Mouse (Mus musculus): ENCODE measurements around the gene Dennd5a. TPM values are rescaled to one million over a fixed set of nuclear protein-coding genes. Genes with fewer than 3 reads are reported as not detected.

Gene Dennd5a
- 51.3 and 52.4 TPM in 2 replicates for polyA plus RNA-seq (2014; fragmentation: Nextera tagmentation; extraction: Ambion mirVana)

DNA sequence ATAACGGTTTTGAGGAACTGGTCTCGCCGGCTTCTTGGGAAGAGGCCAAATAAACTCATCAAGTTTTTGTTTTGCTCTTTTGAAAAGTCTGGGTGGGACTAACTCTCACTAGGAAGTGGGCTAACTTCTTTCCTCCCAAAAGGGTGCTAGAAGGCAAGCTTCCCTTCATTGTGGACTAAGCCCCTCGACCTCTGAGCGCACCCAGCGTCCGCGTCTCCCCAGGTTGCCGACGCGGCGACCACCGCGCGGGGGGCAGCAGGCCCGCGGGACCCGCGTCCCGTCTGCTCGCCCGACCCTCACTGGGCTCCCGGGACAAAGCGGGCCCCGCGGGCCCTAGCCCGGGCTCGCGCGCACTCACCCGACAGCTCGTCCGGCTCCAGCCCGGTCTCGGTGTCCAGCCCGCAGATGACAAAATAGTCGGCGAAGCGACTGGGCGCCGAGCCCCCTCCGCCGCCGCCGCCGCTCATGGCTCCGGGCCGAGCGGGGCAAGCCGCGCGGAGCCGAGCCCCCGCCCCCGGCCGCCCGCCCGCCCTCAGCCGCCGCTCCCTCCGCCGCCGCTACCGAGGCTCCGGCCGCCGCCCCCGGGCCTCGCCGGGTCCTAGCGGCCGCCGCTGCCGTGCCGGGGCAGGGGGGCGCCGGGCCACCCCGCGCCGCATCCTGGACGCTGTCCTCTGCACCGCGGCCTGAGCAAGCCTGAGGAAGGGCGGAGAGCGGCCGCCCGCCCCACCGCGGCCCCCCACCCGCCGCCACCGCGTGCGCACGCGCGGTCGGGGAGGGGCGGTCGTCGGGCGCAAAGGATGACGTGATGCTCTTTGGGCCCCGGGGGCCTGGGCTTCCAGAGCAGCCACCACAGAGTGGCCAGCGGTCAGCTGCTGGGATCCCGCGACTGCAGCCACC is at the start of gene Dennd5a:
Gene Dennd5a, minus strand, starts transcription at position 755 of the 897 bp plus-strand sequence.
- ATAC-seq (ENCODE audit: insufficient number of reproducible peaks, insufficient read depth, low FRiP score, low read depth), result peak; percentile 93
- under 1% methylated on average over 101 of the region's 107 CpGs for WGBS
- H3K9me3 ChIP-seq (ENCODE audit: control insufficient read depth, low read depth, low read length), result no peaks in the 10 kb centered on the region
- H3K27ac ChIP-seq (ENCODE audit: low read length), result peak within 1 kb of the TSS; percentile 74
- H3K4me2 ChIP-seq (replicated peaks; ENCODE audit: low read depth, low read length), result peak within 1 kb of the TSS; percentile 72
- peak within 1 kb of the TSS; percentile 63 for H3K4me3 ChIP-seq (ENCODE audit: low read depth, low read length)
- H3K27me3 ChIP-seq (ENCODE audit: control insufficient read depth, insufficient read depth, low read length), result no peaks in the 10 kb centered on the region
- H3K4me1 ChIP-seq (ENCODE audit: control insufficient read depth, insufficient read depth, low read length), result peaks cover 11% of the 10 kb centered on the region; the same call in 1 of the 2 replicates
- H3K9ac ChIP-seq (replicated peaks; ENCODE audit: low read depth, low read length), result peak within 1 kb of the TSS; percentile 86
- H3K36me3 ChIP-seq (ENCODE audit: control insufficient read depth, insufficient read depth, low read length), result no peaks in the 10 kb centered on the region

DNA sequence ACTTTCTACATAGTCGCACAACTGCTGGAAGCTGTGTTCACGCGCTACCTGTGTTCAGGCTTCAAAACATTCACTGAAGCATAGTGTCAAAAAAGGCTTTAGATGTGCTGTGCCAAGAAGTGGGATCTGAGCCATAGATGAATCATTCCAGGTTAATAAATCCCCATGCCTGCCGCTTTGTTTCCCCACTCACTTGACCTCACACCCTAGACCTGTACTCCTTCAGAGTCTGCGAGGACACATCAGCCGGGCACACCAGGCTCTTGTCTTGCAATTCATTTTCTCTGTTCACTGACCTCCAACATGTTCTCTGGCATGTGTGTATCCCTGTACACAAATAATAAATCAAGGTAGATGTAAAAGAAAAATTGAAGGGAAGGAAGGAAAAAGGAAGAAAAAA is 48.8 kb upstream of the Dennd5a start:
- no peaks in the 10 kb centered on the region for H3K9me3 ChIP-seq (ENCODE audit: control insufficient read depth, low read depth, low read length)
- H3K4me2 ChIP-seq (replicated peaks; ENCODE audit: low read depth, low read length), result no peak overlapping the region
- H3K4me3 ChIP-seq (ENCODE audit: low read depth, low read length), result no peak overlapping the region
- no peak overlapping the region for H3K9ac ChIP-seq (replicated peaks; ENCODE audit: low read depth, low read length)
- no peak for ATAC-seq (ENCODE audit: insufficient number of reproducible peaks, insufficient read depth, low FRiP score, low read depth)
- H3K27ac ChIP-seq (ENCODE audit: low read length), result no peak overlapping the region
- H3K27me3 ChIP-seq (ENCODE audit: control insufficient read depth, insufficient read depth, low read length), result no peaks in the 10 kb centered on the region
- WGBS, result 75% methylated on average over 6 of the region's 6 CpGs
- H3K4me1 ChIP-seq (ENCODE audit: control insufficient read depth, insufficient read depth, low read length), result no peaks in the 10 kb centered on the region
- H3K36me3 ChIP-seq (ENCODE audit: control insufficient read depth, insufficient read depth, low read length), result no peaks in the 10 kb centered on the region

DNA sequence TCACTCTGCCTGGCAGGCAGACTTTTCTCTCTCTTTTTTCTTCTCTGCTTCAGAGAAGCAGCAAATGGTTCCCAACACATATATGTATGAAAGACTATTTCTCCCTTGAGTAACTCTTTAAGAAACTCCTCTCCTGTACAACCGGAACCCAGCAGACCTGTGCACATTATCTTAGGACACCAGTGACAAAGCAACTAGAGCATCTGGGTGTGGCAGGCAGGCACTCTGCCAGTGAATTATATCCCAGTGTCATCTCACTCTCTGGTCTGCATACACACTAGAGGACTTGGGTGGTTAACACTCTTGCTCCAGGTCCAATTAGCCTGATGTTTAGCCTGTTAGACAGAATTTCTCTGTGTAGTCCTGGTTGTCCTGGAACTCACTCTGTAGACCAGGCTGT is 48.2 kb upstream of the Dennd5a start:
- H3K4me1 ChIP-seq (ENCODE audit: control insufficient read depth, insufficient read depth, low read length), result no peaks in the 10 kb centered on the region
- 91% methylated on average over 1 of the region's 1 CpGs for WGBS
- H3K27ac ChIP-seq (ENCODE audit: low read length), result no peak overlapping the region
- no peak overlapping the region for H3K4me3 ChIP-seq (ENCODE audit: low read depth, low read length)
- no peak overlapping the region for H3K9ac ChIP-seq (replicated peaks; ENCODE audit: low read depth, low read length)
- H3K36me3 ChIP-seq (ENCODE audit: control insufficient read depth, insufficient read depth, low read length), result no peaks in the 10 kb centered on the region
- no peak for ATAC-seq (ENCODE audit: insufficient number of reproducible peaks, insufficient read depth, low FRiP score, low read depth)
- no peaks in the 10 kb centered on the region for H3K9me3 ChIP-seq (ENCODE audit: control insufficient read depth, low read depth, low read length)
- no peak overlapping the region for H3K4me2 ChIP-seq (replicated peaks; ENCODE audit: low read depth, low read length)
- H3K27me3 ChIP-seq (ENCODE audit: control insufficient read depth, insufficient read depth, low read length), result no peaks in the 10 kb centered on the region

DNA sequence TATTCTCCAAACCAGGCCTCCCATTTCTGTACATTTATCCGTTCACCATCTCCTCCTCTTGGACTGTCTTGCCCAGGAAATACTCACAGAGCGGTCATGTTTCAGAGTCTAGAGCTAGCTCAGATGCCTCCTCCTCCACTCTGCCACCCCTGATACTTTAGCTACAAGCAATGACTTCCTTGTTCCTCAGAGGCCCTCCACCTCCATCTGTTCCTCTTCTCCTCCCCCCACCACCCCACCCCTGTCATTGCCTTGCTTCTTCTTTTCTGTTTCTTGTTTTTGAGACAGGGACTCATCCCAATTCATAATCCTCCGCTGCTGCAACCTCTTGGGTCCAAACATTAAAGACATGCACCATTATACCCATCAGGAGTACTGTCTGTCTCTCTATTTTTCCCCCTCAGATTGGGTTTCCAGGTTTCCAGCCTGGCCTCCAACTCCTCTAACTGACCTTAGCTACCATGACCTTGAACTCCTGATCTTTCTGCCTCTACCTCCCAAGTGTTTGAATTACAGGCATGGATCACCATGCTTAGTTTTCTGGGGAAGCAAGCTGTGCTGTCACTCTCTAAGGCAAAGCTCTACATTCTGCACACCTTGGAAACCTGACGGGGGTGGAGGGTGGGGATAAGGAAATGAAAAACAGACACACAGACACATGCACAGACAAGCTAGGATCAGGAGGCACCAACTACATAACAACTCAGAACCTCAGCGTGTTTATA is 46.4 kb upstream of the Dennd5a start:
- no peak for ATAC-seq (ENCODE audit: insufficient number of reproducible peaks, insufficient read depth, low FRiP score, low read depth)

DNA sequence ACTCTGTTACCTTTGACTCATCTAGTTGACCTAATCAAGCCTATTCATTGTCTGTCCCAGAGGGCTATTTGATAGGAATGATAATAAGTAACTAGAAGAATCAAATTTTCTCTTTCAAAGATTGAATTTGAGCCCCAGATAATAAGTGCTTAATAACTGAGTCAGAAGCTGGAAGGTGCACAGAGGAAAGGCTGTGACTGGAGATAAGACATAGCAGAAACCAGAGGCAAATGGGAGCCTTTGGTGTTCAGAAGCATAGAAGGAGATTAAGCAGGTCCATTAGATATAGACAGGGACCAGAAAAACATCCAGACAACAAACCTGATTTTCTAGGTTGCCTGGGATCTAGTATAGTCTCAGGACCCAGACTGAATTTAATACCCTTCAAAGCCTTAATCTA is 45.7 kb upstream of the Dennd5a start:
- ATAC-seq (ENCODE audit: insufficient number of reproducible peaks, insufficient read depth, low FRiP score, low read depth), result no peak
- H3K4me1 ChIP-seq (ENCODE audit: control insufficient read depth, insufficient read depth, low read length), result no peaks in the 10 kb centered on the region
- H3K9me3 ChIP-seq (ENCODE audit: control insufficient read depth, low read depth, low read length), result no peaks in the 10 kb centered on the region
- H3K27me3 ChIP-seq (ENCODE audit: control insufficient read depth, insufficient read depth, low read length), result no peaks in the 10 kb centered on the region
- H3K27ac ChIP-seq (ENCODE audit: low read length), result no peak overlapping the region
- H3K9ac ChIP-seq (replicated peaks; ENCODE audit: low read depth, low read length), result no peak overlapping the region
- H3K36me3 ChIP-seq (ENCODE audit: control insufficient read depth, insufficient read depth, low read length), result no peaks in the 10 kb centered on the region
- no peak overlapping the region for H3K4me2 ChIP-seq (replicated peaks; ENCODE audit: low read depth, low read length)
- H3K4me3 ChIP-seq (ENCODE audit: low read depth, low read length), result no peak overlapping the region

More for the DNA sequence above, 46.4 kb upstream of the Dennd5a start:
- Histone ChIP-seq H3K9ac (replicated peaks; ENCODE audit: low read depth, low read length) (no peak overlapping the region), H3K27ac (ENCODE audit: low read length) (no peak overlapping the region), H3K4me2 (replicated peaks; ENCODE audit: low read depth, low read length) (no peak overlapping the region), H3K4me3 (ENCODE audit: low read depth, low read length) (no peak overlapping the region), H3K9me3 (ENCODE audit: control insufficient read depth, low read depth, low read length) (no peaks in the 10 kb centered on the region), H3K36me3 (ENCODE audit: control insufficient read depth, insufficient read depth, low read length) (no peaks in the 10 kb centered on the region), H3K4me1 (ENCODE audit: control insufficient read depth, insufficient read depth, low read length) (no peaks in the 10 kb centered on the region), H3K27me3 (ENCODE audit: control insufficient read depth, insufficient read depth, low read length) (no peaks in the 10 kb centered on the region)
- 85% methylated on average over 5 of the region's 5 CpGs for WGBS

DNA sequence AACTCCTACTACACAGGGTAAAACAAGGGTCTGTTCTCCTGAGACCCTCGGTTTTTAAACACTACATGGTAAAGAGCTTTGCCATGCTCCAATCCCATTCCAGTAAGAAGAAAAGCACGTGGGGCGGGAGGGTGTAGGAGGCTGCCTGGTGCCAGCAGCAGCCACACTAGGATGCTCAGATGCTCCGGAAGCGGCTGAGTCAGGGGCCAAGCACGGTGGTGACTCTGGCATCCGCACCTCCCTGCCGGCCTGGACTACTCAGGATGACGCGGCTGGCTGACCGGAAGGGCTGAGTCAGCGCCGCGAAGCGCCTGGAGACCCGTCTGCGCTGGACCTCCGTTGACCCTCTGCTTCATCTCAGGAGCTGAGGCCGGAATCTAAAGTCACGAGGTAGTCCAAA is 42.7 kb upstream of the Dennd5a start:
- ATAC-seq (ENCODE audit: insufficient number of reproducible peaks, insufficient read depth, low FRiP score, low read depth), result no peak; the same call in 1 of the 2 replicates
- no peak overlapping the region for H3K4me3 ChIP-seq (ENCODE audit: low read depth, low read length)
- WGBS, result 13% methylated on average over 20 of the region's 20 CpGs

DNA sequence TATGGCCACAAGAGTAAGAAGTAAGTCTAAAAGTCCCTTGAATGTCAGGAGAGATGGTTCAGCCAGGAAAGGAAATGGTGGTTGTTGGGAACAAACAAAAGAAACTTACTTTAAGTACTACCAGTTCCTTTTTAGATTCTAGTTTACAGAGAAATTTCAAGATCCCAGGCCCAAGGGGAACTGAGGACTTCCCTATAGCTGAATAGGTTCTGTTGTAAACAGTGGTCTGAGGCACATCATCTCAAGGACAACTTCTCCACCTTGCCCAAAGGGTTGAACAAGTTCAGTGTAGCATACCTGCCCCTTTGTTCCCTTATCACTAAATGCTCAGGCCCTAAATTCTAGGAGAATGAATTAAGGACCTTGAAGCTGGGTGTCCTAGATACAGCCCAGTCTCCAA is 41.8 kb upstream of the Dennd5a start:
- Histone ChIP-seq H3K4me3 (ENCODE audit: low read depth, low read length) (no peak overlapping the region), H3K9ac (replicated peaks; ENCODE audit: low read depth, low read length) (no peak overlapping the region), H3K27me3 (ENCODE audit: control insufficient read depth, insufficient read depth, low read length) (no peaks in the 10 kb centered on the region), H3K9me3 (ENCODE audit: control insufficient read depth, low read depth, low read length) (no peaks in the 10 kb centered on the region), H3K36me3 (ENCODE audit: control insufficient read depth, insufficient read depth, low read length) (no peaks in the 10 kb centered on the region), H3K4me1 (ENCODE audit: control insufficient read depth, insufficient read depth, low read length) (no peaks in the 10 kb centered on the region), H3K4me2 (replicated peaks; ENCODE audit: low read depth, low read length) (no peak overlapping the region), H3K27ac (ENCODE audit: low read length) (no peak overlapping the region)
- ATAC-seq (ENCODE audit: insufficient number of reproducible peaks, insufficient read depth, low FRiP score, low read depth), result no peak

More for the DNA sequence above, 42.7 kb upstream of the Dennd5a start:
- no peak overlapping the region for H3K9ac ChIP-seq (replicated peaks; ENCODE audit: low read depth, low read length)
- no peaks in the 10 kb centered on the region for H3K27me3 ChIP-seq (ENCODE audit: control insufficient read depth, insufficient read depth, low read length)
- H3K36me3 ChIP-seq (ENCODE audit: control insufficient read depth, insufficient read depth, low read length), result no peaks in the 10 kb centered on the region
- H3K4me2 ChIP-seq (replicated peaks; ENCODE audit: low read depth, low read length), result peak overlapping the region; percentile 29
- H3K4me1 ChIP-seq (ENCODE audit: control insufficient read depth, insufficient read depth, low read length), result no peaks in the 10 kb centered on the region
- H3K27ac ChIP-seq (ENCODE audit: low read length), result no peak overlapping the region
- H3K9me3 ChIP-seq (ENCODE audit: control insufficient read depth, low read depth, low read length), result no peaks in the 10 kb centered on the region

DNA sequence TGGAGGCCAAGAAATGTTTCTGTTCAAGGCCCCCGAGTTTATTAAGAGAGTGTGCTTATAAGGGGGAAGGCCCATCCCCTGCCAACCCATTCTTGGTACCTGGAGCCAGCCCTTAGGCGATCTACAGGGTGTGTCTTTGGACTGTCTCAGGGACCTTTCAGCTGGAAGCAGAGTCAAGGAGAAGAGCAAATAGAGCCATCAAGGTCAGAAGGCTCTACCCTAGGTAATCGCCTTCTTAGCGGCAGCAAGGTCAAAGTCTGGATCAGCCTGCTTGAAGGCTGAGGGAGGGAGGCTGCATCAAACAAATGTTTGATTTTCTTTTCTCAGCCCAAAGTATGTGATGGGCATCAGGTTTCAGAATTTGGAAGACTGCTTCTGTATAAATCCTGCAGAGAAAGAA is 38.1 kb upstream of the Dennd5a start:
- Histone ChIP-seq H3K9ac (replicated peaks; ENCODE audit: low read depth, low read length) (no peak overlapping the region), H3K27me3 (ENCODE audit: control insufficient read depth, insufficient read depth, low read length) (no peaks in the 10 kb centered on the region), H3K4me2 (replicated peaks; ENCODE audit: low read depth, low read length) (no peak overlapping the region), H3K4me1 (ENCODE audit: control insufficient read depth, insufficient read depth, low read length) (peaks cover 1% of the 10 kb centered on the region; the same call in 1 of the 2 replicates), H3K9me3 (ENCODE audit: control insufficient read depth, low read depth, low read length) (no peaks in the 10 kb centered on the region), H3K36me3 (ENCODE audit: control insufficient read depth, insufficient read depth, low read length) (no peaks in the 10 kb centered on the region), H3K27ac (ENCODE audit: low read length) (no peak overlapping the region), H3K4me3 (ENCODE audit: low read depth, low read length) (no peak overlapping the region)
- 72% methylated on average over 4 of the region's 4 CpGs for WGBS
- ATAC-seq (ENCODE audit: insufficient number of reproducible peaks, insufficient read depth, low FRiP score, low read depth), result no peak
